Mouse (Mus musculus) Patski (cell line): ENCODE data around the gene Vmn2r88. TPM values are rescaled to one million over a fixed set of nuclear protein-coding genes. Genes with fewer than 3 reads are reported as not detected.

Experiments
- polyA plus RNA-seq: library from polyadenylated mRNA; unstranded; gene quantifications from one replicate; pipeline ENCODE4 v1.2.3, GENCODE M21; 2021

Gene Vmn2r88
- polyA plus RNA-seq, 1 experiment from 2014 or later = not detected

Other genes starting within 250 kb of the Vmn2r88 start
- not detected for gene Rnase2b, start 248.6 kb upstream of the Vmn2r88 start, polyA plus RNA-seq
- not detected for gene Ang2, start 211.7 kb upstream of the Vmn2r88 start, polyA plus RNA-seq
- not detected for gene Ear14, start 207.4 kb upstream of the Vmn2r88 start, polyA plus RNA-seq
- gene Rnase2a, start 154.7 kb upstream of the Vmn2r88 start, polyA plus RNA-seq = not detected
- not detected for gene Gm7247, start 49.1 kb upstream of the Vmn2r88 start, polyA plus RNA-seq
- gene Vmn2r89, start 41.0 kb downstream of the Vmn2r88 start, polyA plus RNA-seq = not detected
- not detected for gene Gm5622, start 142.0 kb downstream of the Vmn2r88 start, polyA plus RNA-seq
- gene Gm17175, start 163.2 kb downstream of the Vmn2r88 start, polyA plus RNA-seq = not detected
- not detected for gene Gm17174, start 181.3 kb downstream of the Vmn2r88 start, polyA plus RNA-seq
- not detected for gene Gm17078, start 200.5 kb downstream of the Vmn2r88 start, polyA plus RNA-seq
- not detected for gene Gm4181, start 224.8 kb downstream of the Vmn2r88 start, polyA plus RNA-seq